12 mouse cellular contexts compared by ENCODE assay signal in the genomic region with DNA sequence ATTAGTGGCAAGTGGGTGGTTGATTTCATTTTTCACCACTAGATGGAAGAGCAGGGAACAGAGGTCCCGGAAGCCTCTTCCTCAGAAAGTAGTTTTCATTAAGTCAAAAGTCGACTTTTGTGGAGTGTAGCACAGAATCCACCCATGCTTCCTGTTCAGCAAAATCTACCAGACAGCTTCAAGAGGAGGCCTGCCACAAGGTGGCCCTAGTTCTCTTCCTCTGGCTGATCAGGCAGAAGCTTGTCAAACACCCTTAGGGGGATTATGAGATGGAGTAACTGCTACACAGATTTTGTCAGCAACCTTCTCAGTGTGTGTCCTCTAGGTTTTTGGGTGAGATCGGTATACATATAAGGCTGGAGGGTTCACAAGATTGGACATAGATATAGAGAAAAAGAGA. TPM values are rescaled to one million over a fixed set of nuclear protein-coding genes. Genes with fewer than 3 reads are reported as not detected.
DNase-seq lines count a peak whose midpoint lies in the region; ATAC-seq and TF ChIP-seq lines count a peak whose summit lies in the region.
"Had no signal": no experiment of that assay in that cellular context is flagged by ENCODE, and none has a peak within 500 bp of the region (broad histone marks: within the 10 kb centered on the region; RNA-seq: fewer than 3 reads in every experiment).

No protein-coding gene starts in this region.

- no peaks in the 10 kb centered on the region for H3K36me3 ChIP-seq in midbrain, postnatal 0 days (ENCODE audit: insufficient read depth, low read length)
- no peaks in the 10 kb centered on the region for H3K36me3 ChIP-seq in midbrain, embryonic 15.5 days (replicated peaks)
- H3K36me3 ChIP-seq in liver, embryonic 14.5 days (replicated peaks; ENCODE audit: control insufficient read depth, insufficient read depth, low read depth): no peaks in the 10 kb centered on the region
- no peaks in the 10 kb centered on the region for H3K36me3 ChIP-seq in hindbrain, embryonic 14.5 days (replicated peaks; ENCODE audit: control insufficient read depth, insufficient read depth)
- H3K36me3 ChIP-seq: limb, embryonic 12.5 days had no signal

- TF ChIP-seq EP300 in liver, embryonic 14.5 days (IDR thresholded peaks at IDR 0.05; ENCODE audit: low read depth): no peak

- ATAC-seq in midbrain, postnatal 0 days (ENCODE audit: low FRiP score): no peak
- no peak for ATAC-seq in midbrain, embryonic 15.5 days (replicated peaks)
- ATAC-seq in liver, embryonic 14.5 days (ENCODE audit: insufficient read depth): no peak
- ATAC-seq in hindbrain, embryonic 14.5 days (ENCODE audit: low FRiP score): no peak

- no peak overlapping the region for H3K4me2 ChIP-seq in midbrain, postnatal 0 days (ENCODE audit: low read depth, low read length, poor library complexity, severe bottlenecking)
- no peak overlapping the region for H3K4me2 ChIP-seq in midbrain, embryonic 15.5 days
- no peak overlapping the region for H3K4me2 ChIP-seq in liver, embryonic 14.5 days (ENCODE audit: low read depth)
- H3K4me2 ChIP-seq in hindbrain, embryonic 14.5 days (replicated peaks): no peak overlapping the region
- H3K4me2 ChIP-seq: limb, embryonic 12.5 days had no signal

- no peaks in the 10 kb centered on the region for H3K4me1 ChIP-seq in midbrain, postnatal 0 days (ENCODE audit: insufficient read depth, low read length)
- H3K4me1 ChIP-seq in midbrain, embryonic 15.5 days: no peaks in the 10 kb centered on the region
- no peaks in the 10 kb centered on the region for H3K4me1 ChIP-seq in liver, embryonic 14.5 days (replicated peaks; ENCODE audit: control insufficient read depth in 2 of 2, insufficient read depth in 2 of 2, low read length in 1 of 2)
- no peaks in the 10 kb centered on the region for H3K4me1 ChIP-seq in hindbrain, embryonic 14.5 days (replicated peaks; ENCODE audit: control insufficient read depth, insufficient read depth, low read length)
- H3K4me1 ChIP-seq: limb, embryonic 12.5 days had no signal

- WGBS in midbrain, postnatal 0 days: 70% methylated on average over 3 of the region's 3 CpGs
- WGBS in midbrain, embryonic 15.5 days: 66% methylated on average over 3 of the region's 3 CpGs
- 31% methylated on average over 3 of the region's 3 CpGs for WGBS in liver, embryonic 14.5 days (ENCODE audit: insufficient replicate concordance)
- WGBS in hindbrain, embryonic 14.5 days: 65% methylated on average over 3 of the region's 3 CpGs

- H3K9ac ChIP-seq in midbrain, postnatal 0 days (replicated peaks; ENCODE audit: low read length, poor library complexity, severe bottlenecking): no peak overlapping the region
- H3K9ac ChIP-seq in midbrain, embryonic 15.5 days: no peak overlapping the region
- H3K9ac ChIP-seq in liver, embryonic 14.5 days (replicated peaks): no peak overlapping the region
- no peak overlapping the region for H3K9ac ChIP-seq in hindbrain, embryonic 14.5 days
- H3K9ac ChIP-seq: limb, embryonic 12.5 days had no signal

- no peaks in the 10 kb centered on the region for H3K27me3 ChIP-seq in midbrain, postnatal 0 days (ENCODE audit: insufficient read depth, low read length)
- no peaks in the 10 kb centered on the region for H3K27me3 ChIP-seq in midbrain, embryonic 15.5 days (replicated peaks)
- H3K27me3 ChIP-seq in liver, embryonic 14.5 days (ENCODE audit: control insufficient read depth, insufficient read depth, low read length): no peaks in the 10 kb centered on the region
- H3K27me3 ChIP-seq in hindbrain, embryonic 14.5 days (ENCODE audit: control insufficient read depth, insufficient read depth, low read length): no peaks in the 10 kb centered on the region
- H3K27me3 ChIP-seq: limb, embryonic 12.5 days had no signal

- no peak overlapping the region for H3K27ac ChIP-seq in midbrain, postnatal 0 days (ENCODE audit: low read depth, low read length)
- no peak overlapping the region for H3K27ac ChIP-seq in midbrain, embryonic 15.5 days
- H3K27ac ChIP-seq in liver, embryonic 14.5 days: no peak overlapping the region
- H3K27ac ChIP-seq in hindbrain, embryonic 14.5 days: no peak overlapping the region
- H3K27ac ChIP-seq: limb, embryonic 12.5 days had no signal

- peak; percentile 10 to 54 for DNase-seq in adrenal gland, adult (ENCODE audit: inconsistent age in 2 of 2, low spot score in 1 of 2)
- DNase-seq in adrenal gland, postnatal 25 days: no peak
- peak; percentile 2 for DNase-seq in midbrain, postnatal 0 days (ENCODE audit: low spot score)
- DNase-seq in liver, embryonic 14.5 days (ENCODE audit: low read depth in 3 of 3, low spot score in 3 of 3): no peak
- peak; percentile 70 to 76 for DNase-seq in thymus, postnatal 36 days
- no peak for DNase-seq in hindbrain, embryonic 14.5 days (ENCODE audit: low spot score)
- DNase-seq in cerebellum, adult 9-11 months: no peak
- DNase-seq: cerebellum, adult 8-10 months; gastrocnemius, postnatal 25 days had no signal

- H3K9me3 ChIP-seq in midbrain, postnatal 0 days (ENCODE audit: low read length): no peaks in the 10 kb centered on the region
- H3K9me3 ChIP-seq in midbrain, embryonic 15.5 days: no peaks in the 10 kb centered on the region
- no peaks in the 10 kb centered on the region for H3K9me3 ChIP-seq in liver, embryonic 14.5 days (ENCODE audit: control insufficient read depth, low read length)
- no peaks in the 10 kb centered on the region for H3K9me3 ChIP-seq in hindbrain, embryonic 14.5 days (ENCODE audit: control insufficient read depth, low read length)
- H3K9me3 ChIP-seq: limb, embryonic 12.5 days had no signal

- peak; percentile 44; the same call in 1 of the 2 replicates for TF ChIP-seq CTCF in midbrain, postnatal 0 days (IDR thresholded peaks at IDR 0.05)
- peak; percentile 35 for TF ChIP-seq CTCF in liver, embryonic 14.5 days (IDR thresholded peaks at IDR 0.05; ENCODE audit: low read depth)

- H3K4me3 ChIP-seq in midbrain, postnatal 0 days (ENCODE audit: low read depth, low read length): no peak overlapping the region
- H3K4me3 ChIP-seq in midbrain, embryonic 15.5 days: no peak overlapping the region
- no peak overlapping the region for H3K4me3 ChIP-seq in liver, embryonic 14.5 days (ENCODE audit: insufficient read depth in 1 of 2, low read depth in 2 of 2, low read length in 2 of 2)
- no peak overlapping the region for H3K4me3 ChIP-seq in hindbrain, embryonic 14.5 days (replicated peaks; ENCODE audit: low read length)
- H3K4me3 ChIP-seq: limb, embryonic 12.5 days; myocyte had no signal

RNA-seq across cellular contexts. Expression of a gene that starts 23.4 kb away (rescaled TPM):
- not detected in 2 replicates for total RNA-seq in adrenal gland, postnatal 25 days (2021)
- not detected in 2 replicates for total RNA-seq in midbrain, postnatal 0 days (2014; rRNA removed)
- not detected in 2 replicates for polyA plus RNA-seq in midbrain, postnatal 0 days (2015; fragmentation: Nextera tagmentation; extraction: Ambion mirVana)
- not detected in 2 replicates for polyA plus RNA-seq in midbrain, embryonic 15.5 days (2015; fragmentation: Nextera tagmentation; extraction: Ambion mirVana)
- polyA plus RNA-seq in liver, embryonic 14.5 days (2012; rRNA removed): not detected in 2 replicates
- polyA plus RNA-seq in liver, embryonic 14.5 days (2014; fragmentation: Nextera tagmentation; extraction: Ambion mirVana): not detected in 2 replicates
- polyA plus RNA-seq in hindbrain, embryonic 14.5 days (2014; fragmentation: Nextera tagmentation; extraction: Ambion mirVana): not detected in 2 replicates
- total RNA-seq: gastrocnemius, postnatal 25 days had no signal
- polyA plus RNA-seq: limb, embryonic 12.5 days; myocyte had no signal

RNA-seq across cellular contexts. Expression of a gene that starts 38.2 kb away (rescaled TPM):
- total RNA-seq in adrenal gland, postnatal 25 days (2021): 177 and 206 TPM in 2 replicates
- 0.22 and 0.38 TPM in 2 replicates for total RNA-seq in midbrain, postnatal 0 days (2014; rRNA removed)
- polyA plus RNA-seq in midbrain, postnatal 0 days (2015; fragmentation: Nextera tagmentation; extraction: Ambion mirVana): not detected in 2 replicates
- polyA plus RNA-seq in midbrain, embryonic 15.5 days (2015; fragmentation: Nextera tagmentation; extraction: Ambion mirVana): 0.12 TPM in 1 of 2 replicates, not detected in the other
- polyA plus RNA-seq in liver, embryonic 14.5 days (2012; rRNA removed): 0.06 TPM in 1 of 2 replicates, not detected in the other
- 0.06 TPM in 1 of 2 replicates, not detected in the other for polyA plus RNA-seq in liver, embryonic 14.5 days (2014; fragmentation: Nextera tagmentation; extraction: Ambion mirVana)
- 0.20 TPM in 1 of 2 replicates, not detected in the other for polyA plus RNA-seq in hindbrain, embryonic 14.5 days (2014; fragmentation: Nextera tagmentation; extraction: Ambion mirVana)
- polyA plus RNA-seq: limb, embryonic 12.5 days had no signal

RNA-seq across cellular contexts. Expression of a gene that starts 39.9 kb away (rescaled TPM):
- not detected in 2 replicates for total RNA-seq in adrenal gland, postnatal 25 days (2021)
- not detected in 2 replicates for total RNA-seq in midbrain, postnatal 0 days (2014; rRNA removed)
- polyA plus RNA-seq in midbrain, postnatal 0 days (2015; fragmentation: Nextera tagmentation; extraction: Ambion mirVana): not detected in 2 replicates
- not detected in 2 replicates for polyA plus RNA-seq in midbrain, embryonic 15.5 days (2015; fragmentation: Nextera tagmentation; extraction: Ambion mirVana)
- not detected in 2 replicates for polyA plus RNA-seq in liver, embryonic 14.5 days (2012; rRNA removed)
- not detected in 2 replicates for polyA plus RNA-seq in liver, embryonic 14.5 days (2014; fragmentation: Nextera tagmentation; extraction: Ambion mirVana)
- not detected in 2 replicates for polyA plus RNA-seq in hindbrain, embryonic 14.5 days (2014; fragmentation: Nextera tagmentation; extraction: Ambion mirVana)
- total RNA-seq: gastrocnemius, postnatal 25 days had no signal
- polyA plus RNA-seq: limb, embryonic 12.5 days; myocyte had no signal

Comparison
In these comparisons a context has a peak if more than half of its experiments do, and no peak if none do; other contexts are left out.
1. DNase-seq: peak in adrenal gland, adult (2 of 2), midbrain, postnatal 0 days (single experiment) and thymus, postnatal 36 days (2 of 2); none in adrenal gland, postnatal 25 days (single experiment), liver, embryonic 14.5 days (0 of 3), hindbrain, embryonic 14.5 days (single experiment) and cerebellum, adult 9-11 months (single experiment).